Mouse (Mus musculus) MN1 (cell line): ENCODE data around the gene Brpf3.

Experiments used
- DNase-seq: peaks from one replicate; pipeline ENCODE4 v3.0.0-alpha.2; 2016; ENCODE audit warnings: low spot score

The Brpf3 gene

GRCm38 (mm10) chr17:28874216-28874615 is 73.3 kb downstream of the Brpf3 start:
- no peak for DNase-seq

DNA sequence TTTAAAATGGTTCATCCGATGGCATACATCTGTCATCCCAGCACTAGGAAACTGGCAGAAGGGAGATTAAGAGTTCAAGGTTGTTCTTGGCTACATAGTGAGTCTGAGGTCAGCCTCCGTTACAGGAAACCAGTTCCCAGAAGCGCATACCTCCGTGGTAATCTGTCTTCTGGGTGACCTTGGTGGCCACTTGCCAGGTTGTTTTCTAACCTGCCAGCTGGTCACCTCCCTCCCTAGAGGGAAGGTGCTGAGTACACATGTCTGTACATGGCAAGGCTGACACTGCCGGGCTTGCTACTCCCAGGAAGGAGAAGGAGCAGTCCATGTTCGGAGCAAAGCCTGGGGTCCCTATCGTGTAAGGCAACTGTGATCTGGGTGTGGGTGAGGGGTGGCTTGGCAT is 73.9 kb downstream of the Brpf3 start:
- DNase-seq = peak; percentile 35

- peak; percentile 86 for DNase-seq
These were observed 74.4 kb downstream of the Brpf3 start for GRCm38 (mm10) chr17:28875316-28875715.

GRCm38 (mm10) chr17:28876331-28876730 is 75.4 kb downstream of the Brpf3 start:
- DNase-seq = no peak

DNA sequence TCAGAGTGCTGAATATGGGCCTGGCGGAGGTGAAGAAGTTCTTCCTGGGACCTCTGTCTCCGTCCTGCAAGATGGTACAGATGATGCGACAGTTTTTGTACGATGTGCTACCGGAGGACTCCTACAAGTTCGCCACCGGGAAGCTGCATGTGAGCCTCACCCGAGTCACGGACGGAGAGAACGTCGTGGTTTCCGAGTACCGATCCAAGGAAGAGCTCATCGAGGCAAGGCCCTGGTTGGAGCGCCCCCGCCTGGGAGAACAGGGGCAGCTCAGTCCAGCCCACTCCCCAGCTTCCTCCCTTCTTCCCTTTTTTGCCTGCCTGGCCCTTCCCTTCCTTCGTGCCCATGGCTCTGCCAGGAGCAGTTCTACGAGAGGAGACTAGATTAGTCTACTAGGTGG is 75.9 kb downstream of the Brpf3 start:
- DNase-seq = no peak

GRCm38 (mm10) chr17:28879931-28880391 is 79.1 kb downstream of the Brpf3 start:
- DNase-seq = peak; percentile 90

DNA sequence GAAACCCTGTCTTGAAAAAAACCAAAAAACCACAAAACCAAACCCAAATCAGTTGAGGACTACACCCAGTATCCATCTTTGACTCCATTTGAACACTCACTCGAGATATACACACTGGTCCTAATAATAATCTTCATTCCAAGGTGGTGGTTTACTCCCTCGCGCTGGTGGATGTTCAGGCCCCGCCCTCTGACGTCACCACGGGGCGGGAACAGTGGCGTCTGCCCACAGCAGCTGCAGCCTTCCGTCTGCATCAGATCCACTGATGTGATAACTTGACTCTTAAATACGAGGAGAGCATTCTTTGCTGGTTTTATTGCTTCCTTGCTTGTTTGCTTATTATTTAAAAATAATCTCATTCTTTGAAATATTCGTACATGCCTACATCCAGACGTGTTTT is 81.4 kb downstream of the Brpf3 start:
- peak; percentile 84 for DNase-seq

DNA sequence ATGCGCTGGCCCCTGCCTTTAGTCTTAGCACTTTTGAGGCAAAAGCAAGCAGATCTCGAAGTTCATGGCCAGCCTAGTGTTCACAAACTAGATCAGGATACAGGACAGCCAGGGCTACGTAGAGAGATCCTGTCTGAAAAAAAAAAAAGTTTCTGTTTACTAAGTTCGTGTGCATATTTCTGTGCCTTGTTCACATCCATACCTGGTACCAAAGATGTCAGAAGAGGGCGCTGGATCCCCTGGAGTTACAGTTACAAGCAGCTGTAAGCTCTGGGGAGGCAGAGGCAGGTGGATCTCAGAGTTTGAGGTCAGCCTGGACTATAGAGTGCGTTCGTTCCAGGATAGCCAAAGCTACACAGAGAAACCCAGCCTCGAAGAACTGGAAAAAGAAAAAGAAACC is 81.9 kb downstream of the Brpf3 start:
- DNase-seq = no peak

GRCm38 (mm10) chr17:28883941-28884516 is 83.1 kb downstream of the Brpf3 start:
- no peak for DNase-seq

- DNase-seq = no peak
These were observed 84.3 kb downstream of the Brpf3 start for GRCm38 (mm10) chr17:28885231-28885630.

- DNase-seq = no peak
These were observed 85.4 kb downstream of the Brpf3 start for GRCm38 (mm10) chr17:28886266-28886665.
